Mouse (Mus musculus) ZHBTc4 (cell line): Measurements from ENCODE around the gene Ttll4.

Source experiments
- DNase-seq: peaks from one replicate; pipeline ENCODE4 v3.0.0-alpha.2; 2011; ENCODE audit warnings: low read depth, low spot score

The Ttll4 gene

GRCm38 (mm10) chr1:74712046-74712445 is 50.5 kb downstream of the Ttll4 start:
- no peak for DNase-seq

GRCm38 (mm10) chr1:74712461-74713098 is 51.0 kb downstream of the Ttll4 start:
- no peak for DNase-seq

- peak; percentile 58 for DNase-seq
Measured at GRCm38 (mm10) chr1:74713099-74713858, 51.7 kb downstream of the Ttll4 start, which contains the start of gene Cyp27a1. Cyp27a1 (plus strand) TSS chr1:74713574.

- DNase-seq, result no peak
Measured at GRCm38 (mm10) chr1:74713859-74714730, 52.5 kb downstream of the Ttll4 start.

- no peak for DNase-seq
Measured at GRCm38 (mm10) chr1:74714967-74715366, 53.4 kb downstream of the Ttll4 start.

GRCm38 (mm10) chr1:74715468-74715867 is 53.9 kb downstream of the Ttll4 start:
- no peak for DNase-seq

GRCm38 (mm10) chr1:74715886-74716285 is 54.3 kb downstream of the Ttll4 start:
- DNase-seq, result no peak

- no peak for DNase-seq
Measured at GRCm38 (mm10) chr1:74718113-74718512, 56.6 kb downstream of the Ttll4 start.

GRCm38 (mm10) chr1:74719281-74719680 is 57.7 kb downstream of the Ttll4 start:
- DNase-seq, result no peak

GRCm38 (mm10) chr1:74721657-74722056 is 60.1 kb downstream of the Ttll4 start:
- DNase-seq, result no peak

GRCm38 (mm10) chr1:74723748-74724147 is 62.2 kb downstream of the Ttll4 start:
- DNase-seq, result peak; percentile 68

- DNase-seq, result no peak
Measured at GRCm38 (mm10) chr1:74726114-74726513, 64.6 kb downstream of the Ttll4 start.

- no peak for DNase-seq
Measured at GRCm38 (mm10) chr1:74726674-74727073, 65.1 kb downstream of the Ttll4 start.

- no peak for DNase-seq
Measured at GRCm38 (mm10) chr1:74728446-74728845, 66.9 kb downstream of the Ttll4 start.

GRCm38 (mm10) chr1:74736977-74737376 is 75.4 kb downstream of the Ttll4 start:
- no peak for DNase-seq

- no peak for DNase-seq
Measured at GRCm38 (mm10) chr1:74737500-74737899, 76.0 kb downstream of the Ttll4 start.

GRCm38 (mm10) chr1:74740846-74741245 is 79.3 kb downstream of the Ttll4 start:
- DNase-seq, result no peak

- DNase-seq, result no peak
Measured at GRCm38 (mm10) chr1:74747335-74747734, 85.8 kb downstream of the Ttll4 start.

- DNase-seq, result peak; percentile 88
Measured at GRCm38 (mm10) chr1:74748643-74749271, 87.2 kb downstream of the Ttll4 start, which contains the start of gene Prkag3. Prkag3 (minus strand) TSS chr1:74749221.

GRCm38 (mm10) chr1:74749301-74749700 is 87.8 kb downstream of the Ttll4 start:
- no peak for DNase-seq

- no peak for DNase-seq
Measured at GRCm38 (mm10) chr1:74750683-74751082, 89.1 kb downstream of the Ttll4 start.

GRCm38 (mm10) chr1:74752150-74752549 is 90.6 kb downstream of the Ttll4 start:
- DNase-seq, result no peak
